Mouse (Mus musculus) kidney, embryonic 14.5 days (tissue): ENCODE results near the gene Defb30. TPM values are rescaled to one million over a fixed set of nuclear protein-coding genes. Genes with fewer than 3 reads are reported as not detected.

Experiments
- ATAC-seq: fragments of 200-750 bp; cut with Nextera tagmentation; 2 replicates; pipeline ENCODE4 v1.8.0; 2017; ENCODE audit warnings: moderate number of reproducible peaks, mild to moderate bottlenecking, moderate TSS enrichment, moderate library complexity; ENCODE audit not compliant: low FRiP score, low TSS enrichment
- H3K27ac ChIP-seq: fragments of 300-500 bp; sonication (generic); 2 replicates; pipeline ENCODE4 v1.5.1; 2014; ENCODE audit warnings: low read depth, mild to moderate bottlenecking, low read length, moderate library complexity, mixed read lengths
- H3K27me3 ChIP-seq: fragments of 300-500 bp; sonication (generic); 2 replicates; pipeline ENCODE4 v1.6.1; 2014; ENCODE audit warnings: mild to moderate bottlenecking, low read length; ENCODE audit not compliant: control insufficient read depth, insufficient read depth
- H3K36me3 ChIP-seq: fragments of 300-500 bp; sonication (generic); 2 replicates; pipeline ENCODE4 v1.6.1; 2014; ENCODE audit warnings: low read length, mixed read lengths; ENCODE audit not compliant: control insufficient read depth, insufficient read depth
- H3K4me1 ChIP-seq: fragments of 300-500 bp; sonication (generic); 2 replicates; pipeline ENCODE4 v1.6.1; 2014; ENCODE audit warnings: low read length, mixed read lengths; ENCODE audit not compliant: control insufficient read depth, insufficient read depth
- H3K4me2 ChIP-seq: fragments of 300-500 bp; sonication (generic); replicated peaks from 2 replicates; pipeline ENCODE4 v1.6.1; 2014; ENCODE audit warnings: low read depth, mild to moderate bottlenecking, low read length
- H3K4me3 ChIP-seq: fragments of 300-500 bp; sonication (generic); 2 replicates; pipeline ENCODE4 v1.5.1; 2014; ENCODE audit warnings: mild to moderate bottlenecking, low read length
- H3K9ac ChIP-seq: fragments of 300-500 bp; sonication (generic); 2 replicates; pipeline ENCODE4 v1.6.1; 2014; ENCODE audit warnings: low read depth, mild to moderate bottlenecking, low read length, moderate library complexity
- H3K9me3 ChIP-seq: fragments of 300-500 bp; sonication (generic); 2 replicates; pipeline ENCODE4 v1.6.1; 2016; ENCODE audit warnings: low read length; ENCODE audit not compliant: control insufficient read depth
- WGBS: fragments of 180-500 bp; shearing (Covaris S2); extraction: QIAGEN DNeasy Blood & Tissue Kit; methylation state at CpG from one replicate; pipeline ENCODE4 v1.1.7; 2014; 5-methylcytosine and 5-hydroxymethylcytosine counted together
- polyA plus RNA-seq: library from polyadenylated mRNA; unstranded; fragments of >200 nt; fragmentation: Nextera tagmentation; extraction: Ambion mirVana; gene quantifications from 2 replicates; pipeline ENCODE4 v1.2.1, GENCODE M21; 2014

The Defb30 gene
- polyA plus RNA-seq, 1 experiment from 2014 or later: not detected

GRCm38 (mm10) chr14:63020524-63021156 is 29.1 kb downstream of the Defb30 start:
- no peaks in the 10 kb centered on the region for H3K9me3 ChIP-seq
- H3K4me2 ChIP-seq: no peak overlapping the region
- 64% methylated on average over 6 of the region's 6 CpGs for WGBS
- H3K27me3 ChIP-seq: no peaks in the 10 kb centered on the region
- no peak for ATAC-seq
- no peak overlapping the region for H3K27ac ChIP-seq
- no peak overlapping the region for H3K9ac ChIP-seq
- H3K36me3 ChIP-seq: no peaks in the 10 kb centered on the region
- no peaks in the 10 kb centered on the region for H3K4me1 ChIP-seq
- no peak overlapping the region for H3K4me3 ChIP-seq

- Histone ChIP-seq H3K36me3 (no peaks in the 10 kb centered on the region), H3K27ac (no peak overlapping the region), H3K4me3 (no peak overlapping the region), H3K4me2 (no peak overlapping the region), H3K4me1 (no peaks in the 10 kb centered on the region), H3K9me3 (no peaks in the 10 kb centered on the region), H3K27me3 (no peaks in the 10 kb centered on the region), H3K9ac (no peak overlapping the region)
- no peak for ATAC-seq
- WGBS: 80% methylated on average over 4 of the region's 4 CpGs
These were observed 35.1 kb downstream of the Defb30 start for GRCm38 (mm10) chr14:63014667-63015066.

GRCm38 (mm10) chr14:63013082-63013481 is 36.7 kb downstream of the Defb30 start:
- no peak overlapping the region for H3K4me3 ChIP-seq
- no peaks in the 10 kb centered on the region for H3K36me3 ChIP-seq
- 59% methylated on average over 4 of the region's 4 CpGs for WGBS
- no peaks in the 10 kb centered on the region for H3K9me3 ChIP-seq
- no peak overlapping the region for H3K4me2 ChIP-seq
- H3K27me3 ChIP-seq: no peaks in the 10 kb centered on the region
- H3K4me1 ChIP-seq: no peaks in the 10 kb centered on the region
- H3K27ac ChIP-seq: no peak overlapping the region
- ATAC-seq: no peak
- no peak overlapping the region for H3K9ac ChIP-seq

- no peaks in the 10 kb centered on the region for H3K27me3 ChIP-seq
- H3K9ac ChIP-seq: no peak within 1 kb of the TSS
- H3K4me3 ChIP-seq: no peak within 1 kb of the TSS
- H3K4me2 ChIP-seq: no peak within 1 kb of the TSS
- no peaks in the 10 kb centered on the region for H3K36me3 ChIP-seq
- H3K9me3 ChIP-seq: no peaks in the 10 kb centered on the region
- WGBS: 97% methylated on average over 5 of the region's 5 CpGs
- no peak within 1 kb of the TSS for H3K27ac ChIP-seq
- H3K4me1 ChIP-seq: no peaks in the 10 kb centered on the region
- no peak for ATAC-seq
These were observed 38.3 kb downstream of the Defb30 start, which contains the start of gene Defb43 for GRCm38 (mm10) chr14:63011471-63011870. TSS of gene Defb43 (plus strand) at chr14:63011771.

GRCm38 (mm10) chr14:63002588-63002987 is 47.2 kb downstream of the Defb30 start:
- WGBS: 80% methylated on average over 2 of the region's 2 CpGs
- no peak overlapping the region for H3K4me3 ChIP-seq

GRCm38 (mm10) chr14:62998977-62999376 is 50.8 kb downstream of the Defb30 start:
- Histone ChIP-seq H3K4me2 (no peak overlapping the region), H3K27ac (no peak overlapping the region), H3K27me3 (no peaks in the 10 kb centered on the region), H3K9ac (no peak overlapping the region), H3K9me3 (no peaks in the 10 kb centered on the region), H3K36me3 (no peaks in the 10 kb centered on the region), H3K4me1 (no peaks in the 10 kb centered on the region), H3K4me3 (no peak overlapping the region)
- ATAC-seq: no peak
- 92% methylated on average over 4 of the region's 4 CpGs for WGBS

More at GRCm38 (mm10) chr14:63002588-63002987, 47.2 kb downstream of the Defb30 start:
- Histone ChIP-seq H3K9me3 (no peaks in the 10 kb centered on the region), H3K27ac (no peak overlapping the region), H3K27me3 (no peaks in the 10 kb centered on the region), H3K9ac (no peak overlapping the region), H3K36me3 (no peaks in the 10 kb centered on the region), H3K4me1 (no peaks in the 10 kb centered on the region), H3K4me2 (no peak overlapping the region)
- no peak for ATAC-seq

- H3K4me3 ChIP-seq: no peak within 1 kb of the TSS
- H3K27ac ChIP-seq: no peak within 1 kb of the TSS
- H3K9ac ChIP-seq: no peak within 1 kb of the TSS
- H3K27me3 ChIP-seq: no peaks in the 10 kb centered on the region
- no peaks in the 10 kb centered on the region for H3K4me1 ChIP-seq
- H3K4me2 ChIP-seq: no peak within 1 kb of the TSS
- 48% methylated on average over 8 of the region's 8 CpGs for WGBS
- no peak for ATAC-seq
- H3K9me3 ChIP-seq: no peaks in the 10 kb centered on the region
- H3K36me3 ChIP-seq: no peaks in the 10 kb centered on the region
These were observed 52.0 kb downstream of the Defb30 start, which contains the start of gene Defb47 for GRCm38 (mm10) chr14:62997777-62998176. TSS of gene Defb47 (plus strand) at chr14:62998077.

- whole genome bisulfite sequencing: 84% methylated on average over 7 of the region's 7 CpGs
- no peaks in the 10 kb centered on the region for H3K4me1 ChIP-seq
- no peaks in the 10 kb centered on the region for H3K9me3 ChIP-seq
- no peak overlapping the region for H3K4me3 ChIP-seq
- H3K9ac ChIP-seq: no peak overlapping the region
- no peak for ATAC-seq
- no peaks in the 10 kb centered on the region for H3K36me3 ChIP-seq
- no peak overlapping the region for H3K27ac ChIP-seq
- no peak overlapping the region for H3K4me2 ChIP-seq
- H3K27me3 ChIP-seq: no peaks in the 10 kb centered on the region
These were observed 57.8 kb downstream of the Defb30 start for GRCm38 (mm10) chr14:62991849-62992510.

- WGBS: 67% methylated on average over 3 of the region's 3 CpGs
- ATAC-seq: no peak
These were observed 58.5 kb downstream of the Defb30 start for GRCm38 (mm10) chr14:62991271-62991670.

More at GRCm38 (mm10) chr14:62991271-62991670, 58.5 kb downstream of the Defb30 start:
- H3K36me3 ChIP-seq: no peaks in the 10 kb centered on the region
- H3K27me3 ChIP-seq: no peaks in the 10 kb centered on the region
- no peaks in the 10 kb centered on the region for H3K4me1 ChIP-seq
- no peak overlapping the region for H3K27ac ChIP-seq
- H3K9me3 ChIP-seq: no peaks in the 10 kb centered on the region
- H3K4me2 ChIP-seq: no peak overlapping the region
- no peak overlapping the region for H3K9ac ChIP-seq
- no peak overlapping the region for H3K4me3 ChIP-seq
